Mouse (Mus musculus) ZHBTc4 (cell line): ENCODE measurements around the gene Srf.

Source experiments
- DNase-seq: peaks from one replicate; pipeline ENCODE4 v3.0.0-alpha.2; 2011; ENCODE audit warnings: low read depth, low spot score

Srf gene

GRCm38 (mm10) chr17:46556584-46556945, 590 bp upstream of the Srf start:
- no peak for DNase-seq

- DNase-seq: peak; percentile 50
Observed at GRCm38 (mm10) chr17:46554977-46555672, 850 bp downstream of the Srf start.

GRCm38 (mm10) chr17:46554646-46554976, 1.4 kb downstream of the Srf start:
- peak; percentile 39 for DNase-seq

- no peak for DNase-seq
Observed at GRCm38 (mm10) chr17:46553926-46554325, 2.0 kb downstream of the Srf start.

GRCm38 (mm10) chr17:46553469-46553868, 2.5 kb downstream of the Srf start:
- DNase-seq: no peak

- peak; percentile 97 for DNase-seq
Observed at GRCm38 (mm10) chr17:46552841-46553423, 3.0 kb downstream of the Srf start.

GRCm38 (mm10) chr17:46552151-46552550, 3.8 kb downstream of the Srf start:
- DNase-seq: no peak

- no peak for DNase-seq
Observed at GRCm38 (mm10) chr17:46551369-46551768, 4.6 kb downstream of the Srf start.

GRCm38 (mm10) chr17:46550904-46551303, 5.1 kb downstream of the Srf start:
- no peak for DNase-seq

- no peak for DNase-seq
Observed at GRCm38 (mm10) chr17:46549642-46550041, 6.3 kb downstream of the Srf start.

GRCm38 (mm10) chr17:46549193-46549592, 6.8 kb downstream of the Srf start:
- DNase-seq: peak; percentile 82

- no peak for DNase-seq
Observed at GRCm38 (mm10) chr17:46548741-46549140, 7.2 kb downstream of the Srf start.

GRCm38 (mm10) chr17:46547923-46548322, 8.1 kb downstream of the Srf start:
- peak; percentile 42 for DNase-seq

- no peak for DNase-seq
Observed at GRCm38 (mm10) chr17:46546995-46547394, 9.0 kb downstream of the Srf start.

- no peak for DNase-seq
Observed at GRCm38 (mm10) chr17:46546591-46546990, 9.4 kb downstream of the Srf start.

GRCm38 (mm10) chr17:46545813-46546564, 10.0 kb downstream of the Srf start, which contains the start of gene Cul9:
Cul9 (minus strand) TSS chr17:46546388.
- DNase-seq: peak; percentile 58

GRCm38 (mm10) chr17:46543661-46544060, 12.3 kb downstream of the Srf start:
- DNase-seq: no peak

GRCm38 (mm10) chr17:46525579-46526307, 30.2 kb downstream of the Srf start:
- peak; percentile 91 for DNase-seq

- no peak for DNase-seq
Observed at GRCm38 (mm10) chr17:46525065-46525464, 30.9 kb downstream of the Srf start.

GRCm38 (mm10) chr17:46521963-46522668, 33.9 kb downstream of the Srf start:
- peak; percentile 66 for DNase-seq

GRCm38 (mm10) chr17:46521174-46521573, 34.8 kb downstream of the Srf start:
- peak; percentile 35 for DNase-seq
